Mouse (Mus musculus): ENCODE data around the gene Fam173a. TPM values are rescaled to one million over a fixed set of nuclear protein-coding genes. Genes with fewer than 3 reads are reported as not detected.
"Not testable (repeated sequence)": the region's sequence is repeated elsewhere in the genome, so short reads cannot be mapped to it uniquely, and the experiment has no call there.

Fam173a gene
- total RNA-seq, 2 experiments from 2014 or later: 5.4 to 38.1 TPM

DNA sequence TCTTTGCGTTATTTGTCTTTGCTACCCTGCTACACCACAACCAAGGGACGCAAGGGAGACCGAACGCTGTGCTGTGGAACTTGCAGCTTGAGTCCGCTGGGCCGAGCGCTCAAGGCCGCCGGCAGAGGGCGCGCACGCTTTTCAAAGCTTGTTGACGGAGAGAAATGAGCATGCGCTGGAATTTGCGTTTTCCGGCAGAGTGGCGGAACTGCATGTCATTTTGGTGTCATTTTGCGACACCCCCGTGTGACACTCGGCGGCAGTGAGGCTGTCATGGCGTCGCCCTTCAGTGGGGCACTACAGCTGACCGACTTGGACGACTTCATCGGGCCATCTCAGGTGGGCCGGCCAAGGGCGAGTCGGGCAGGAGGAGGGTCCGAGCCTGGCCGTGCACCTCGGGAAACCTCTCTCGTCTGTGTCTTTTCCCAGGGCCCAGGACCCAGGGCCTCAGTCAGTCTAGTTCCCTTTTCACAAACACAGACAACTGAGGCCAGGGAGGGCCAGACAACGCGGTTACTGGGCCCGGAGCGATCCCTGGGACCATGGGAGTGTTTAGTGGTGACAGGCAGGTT lies 19.1 kb downstream of the Fam173a start, which contains the start of gene Narfl:
TSS of gene Narfl (plus strand) at position 228 of the 572 bp plus-strand sequence.
- peak; percentile 99 for ATAC-seq (replicated peaks; ENCODE audit: low FRiP score, poor library complexity, severe bottlenecking)

GRCm38 (mm10) chr17:25769331-25769730 lies 23.4 kb downstream of the Fam173a start:
- no peak for ATAC-seq (replicated peaks; ENCODE audit: low FRiP score, poor library complexity, severe bottlenecking)

DNA sequence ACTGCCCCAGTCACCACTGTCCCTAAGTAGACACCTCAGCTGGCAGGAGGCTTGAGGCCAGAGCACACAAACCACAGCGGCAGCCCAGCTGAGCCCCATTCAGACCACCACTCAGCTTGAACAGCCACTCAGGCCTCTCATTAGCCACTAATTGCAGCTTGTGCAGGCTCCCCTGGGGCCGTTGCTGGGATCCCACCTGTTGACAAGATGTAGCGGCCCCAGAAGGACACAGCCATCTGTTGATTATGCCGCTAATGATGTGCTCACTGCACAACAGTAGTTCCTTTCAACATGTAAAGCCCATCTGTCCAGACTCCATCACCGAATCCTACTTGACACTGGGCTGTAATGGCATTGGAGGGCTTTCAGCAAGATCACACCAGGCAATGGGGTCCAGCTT lies 26.8 kb downstream of the Fam173a start:
- no peak for ATAC-seq (replicated peaks; ENCODE audit: low FRiP score, poor library complexity, severe bottlenecking)

DNA sequence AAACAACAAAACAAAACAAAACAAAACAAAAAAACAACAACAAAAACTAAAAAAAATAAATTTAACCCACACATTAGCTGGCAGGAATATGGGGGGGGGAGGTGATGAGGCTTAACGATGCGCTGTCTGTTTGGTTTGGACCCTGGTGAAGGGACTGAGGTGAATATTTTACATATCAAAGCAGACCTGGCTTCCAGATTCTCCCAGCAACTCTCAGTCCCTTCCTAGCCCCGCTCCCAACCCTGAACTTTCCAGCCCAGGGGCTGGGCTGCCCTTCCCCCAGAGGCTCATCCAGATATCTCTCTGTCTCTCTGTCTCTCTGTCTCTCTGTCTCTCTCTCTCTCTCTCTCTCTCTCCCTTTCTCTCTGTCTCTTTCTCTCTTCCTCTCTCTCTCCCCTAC lies 30.1 kb downstream of the Fam173a start:
- no peak for ATAC-seq (replicated peaks; ENCODE audit: low FRiP score, poor library complexity, severe bottlenecking)

DNA sequence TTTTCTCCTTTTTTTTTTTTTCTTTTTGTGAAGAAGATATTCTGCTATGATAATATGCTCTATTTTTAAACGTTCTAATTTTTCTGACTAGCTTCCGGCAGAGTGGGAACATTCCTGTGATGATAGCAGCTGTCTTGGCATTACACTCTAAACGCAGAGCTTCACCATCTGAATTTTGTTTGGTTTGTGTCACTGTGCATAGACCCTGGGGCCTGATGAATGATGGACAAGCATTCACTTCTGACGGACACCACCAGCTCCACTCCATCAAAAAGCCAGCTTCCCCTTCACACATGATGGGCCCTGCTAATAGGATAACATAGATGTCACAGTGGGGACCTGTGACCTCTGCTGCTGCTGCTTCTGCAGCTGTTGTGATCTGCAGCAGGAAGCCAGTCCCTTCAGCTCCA lies 31.1 kb downstream of the Fam173a start:
- ATAC-seq (replicated peaks; ENCODE audit: low FRiP score, poor library complexity, severe bottlenecking): no peak

- no peak for ATAC-seq (replicated peaks; ENCODE audit: low FRiP score, poor library complexity, severe bottlenecking)
Observed at GRCm38 (mm10) chr17:25760148-25760547, 32.6 kb downstream of the Fam173a start.

GRCm38 (mm10) chr17:25757691-25758090 lies 35.0 kb downstream of the Fam173a start:
- ATAC-seq (replicated peaks; ENCODE audit: low FRiP score, poor library complexity, severe bottlenecking): no peak

DNA sequence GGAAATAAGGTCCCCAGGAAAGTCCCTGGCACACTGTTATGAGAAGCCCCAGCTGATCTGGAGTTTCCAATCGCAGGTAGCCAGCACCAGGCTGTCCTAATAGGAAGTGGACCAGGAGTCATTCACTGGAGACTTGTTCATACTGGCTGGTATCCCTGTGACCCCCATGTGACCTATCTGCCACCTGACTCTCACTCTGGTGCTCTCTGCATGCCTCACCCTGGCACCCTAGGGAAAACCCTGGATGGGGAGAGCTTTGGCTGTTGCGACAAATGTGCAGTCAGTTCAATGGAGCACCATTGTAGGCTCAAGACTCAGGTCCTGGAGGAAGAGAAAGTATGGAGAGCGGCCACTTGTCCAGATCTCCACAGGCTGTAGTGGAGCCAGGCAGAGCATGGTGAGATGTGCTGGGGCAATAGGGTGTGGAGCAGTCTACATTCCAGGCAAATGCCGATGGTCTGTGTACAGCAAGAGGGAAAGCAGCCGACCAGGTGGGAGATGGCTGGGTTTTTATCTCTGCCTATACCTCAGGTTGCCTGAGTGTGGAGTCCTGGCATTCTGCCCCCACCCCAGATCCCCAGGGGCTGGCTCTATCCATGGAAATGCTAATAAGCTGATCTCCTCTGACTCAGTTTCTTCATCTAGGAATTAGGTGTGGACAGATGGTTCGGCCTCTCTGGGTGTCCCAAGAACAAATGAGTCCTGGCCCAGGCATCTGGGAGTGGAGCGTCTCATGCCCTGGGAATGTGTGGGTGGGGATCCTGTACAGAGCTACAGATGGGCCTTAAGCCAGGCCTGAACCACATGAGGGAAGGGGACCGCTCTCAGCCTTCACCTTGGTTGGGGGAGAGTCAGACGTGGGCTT lies 36.1 kb downstream of the Fam173a start:
- ATAC-seq (replicated peaks; ENCODE audit: low FRiP score, poor library complexity, severe bottlenecking): no peak

DNA sequence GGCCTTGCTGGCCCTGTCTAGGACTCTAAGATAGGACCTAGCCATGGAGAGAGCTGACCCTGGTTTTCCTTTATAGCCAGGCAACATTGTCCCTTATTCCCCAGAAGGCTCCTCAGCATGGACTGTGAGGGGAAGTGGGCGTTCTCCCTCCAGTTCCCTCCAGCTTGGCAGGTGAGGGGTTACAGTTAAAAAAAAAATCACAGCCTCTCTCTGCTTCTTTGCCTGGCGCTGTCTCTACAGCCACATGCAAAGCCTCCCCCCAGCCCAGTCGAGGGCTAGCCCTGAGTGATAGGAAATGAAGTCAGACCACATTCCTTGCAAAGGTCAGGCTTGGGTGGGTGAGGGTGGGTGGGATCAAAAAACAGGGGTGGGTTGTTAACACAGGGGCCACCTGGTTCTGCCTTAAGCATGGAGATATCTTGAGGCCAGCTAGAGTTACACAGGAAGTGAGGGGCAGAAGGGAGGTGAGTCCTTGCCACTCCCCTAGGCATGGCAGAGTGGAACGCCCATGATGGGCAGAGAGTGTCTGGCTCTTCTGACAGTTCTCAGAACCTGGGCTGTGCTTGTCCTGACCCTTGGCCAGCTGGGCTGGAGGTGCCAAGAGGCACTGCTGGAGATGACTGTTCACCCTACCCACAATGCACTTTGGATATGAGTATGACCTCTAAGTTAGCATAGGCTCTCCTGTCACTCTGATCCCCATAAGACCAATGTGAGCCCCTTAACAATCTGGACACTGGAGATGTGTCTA lies 36.9 kb downstream of the Fam173a start:
- ATAC-seq (replicated peaks; ENCODE audit: low FRiP score, poor library complexity, severe bottlenecking): no peak

GRCm38 (mm10) chr17:25755086-25755485 lies 37.6 kb downstream of the Fam173a start:
- no peak for ATAC-seq (replicated peaks; ENCODE audit: low FRiP score, poor library complexity, severe bottlenecking)

DNA sequence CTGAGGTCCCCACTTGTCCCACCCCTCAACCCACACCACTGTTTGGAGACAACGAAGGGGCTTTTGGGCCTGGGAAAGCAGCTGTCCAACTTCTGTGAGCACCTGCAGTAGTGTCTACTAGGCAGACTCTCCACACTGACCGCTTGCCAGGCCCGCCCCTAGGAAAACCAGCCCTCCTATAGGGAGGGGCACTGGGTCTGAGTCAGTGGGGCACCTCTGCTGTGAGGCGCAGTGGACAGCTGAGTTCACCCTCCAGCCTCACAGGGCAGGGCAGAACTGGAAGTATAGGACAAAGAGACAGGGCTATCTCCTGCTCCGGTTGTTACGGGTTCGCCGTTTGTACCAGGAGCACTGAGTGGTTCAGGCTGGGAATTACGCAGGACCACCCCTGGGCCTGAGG lies 38.5 kb downstream of the Fam173a start, which contains the start of gene Msln:
TSS of gene Msln (minus strand) at position 138 of the 400 bp plus-strand sequence.
- no peak for ATAC-seq (replicated peaks; ENCODE audit: low FRiP score, poor library complexity, severe bottlenecking)

GRCm38 (mm10) chr17:25751446-25751845 lies 41.3 kb downstream of the Fam173a start:
- ATAC-seq (replicated peaks; ENCODE audit: low FRiP score, poor library complexity, severe bottlenecking): no peak

- ATAC-seq (replicated peaks; ENCODE audit: low FRiP score, poor library complexity, severe bottlenecking): no peak
Observed at GRCm38 (mm10) chr17:25749314-25749713, 43.4 kb downstream of the Fam173a start.

- no peak for ATAC-seq (replicated peaks; ENCODE audit: low FRiP score, poor library complexity, severe bottlenecking)
Observed at GRCm38 (mm10) chr17:25748238-25748637, 44.5 kb downstream of the Fam173a start.

GRCm38 (mm10) chr17:25744311-25744710 lies 48.4 kb downstream of the Fam173a start:
- ATAC-seq (replicated peaks; ENCODE audit: low FRiP score, poor library complexity, severe bottlenecking): no peak

GRCm38 (mm10) chr17:25743831-25744230 lies 48.9 kb downstream of the Fam173a start:
- ATAC-seq (replicated peaks; ENCODE audit: low FRiP score, poor library complexity, severe bottlenecking): no peak

- not testable (repeated sequence) for ATAC-seq (replicated peaks; ENCODE audit: low FRiP score, poor library complexity, severe bottlenecking)
Observed at GRCm38 (mm10) chr17:25741471-25741870, 51.2 kb downstream of the Fam173a start.

All from erythroid progenitor cell, adult 5-6 weeks (primary cell).